Mouse (Mus musculus): ENCODE data around the gene Fkbp10.

Gene Fkbp10

DNA sequence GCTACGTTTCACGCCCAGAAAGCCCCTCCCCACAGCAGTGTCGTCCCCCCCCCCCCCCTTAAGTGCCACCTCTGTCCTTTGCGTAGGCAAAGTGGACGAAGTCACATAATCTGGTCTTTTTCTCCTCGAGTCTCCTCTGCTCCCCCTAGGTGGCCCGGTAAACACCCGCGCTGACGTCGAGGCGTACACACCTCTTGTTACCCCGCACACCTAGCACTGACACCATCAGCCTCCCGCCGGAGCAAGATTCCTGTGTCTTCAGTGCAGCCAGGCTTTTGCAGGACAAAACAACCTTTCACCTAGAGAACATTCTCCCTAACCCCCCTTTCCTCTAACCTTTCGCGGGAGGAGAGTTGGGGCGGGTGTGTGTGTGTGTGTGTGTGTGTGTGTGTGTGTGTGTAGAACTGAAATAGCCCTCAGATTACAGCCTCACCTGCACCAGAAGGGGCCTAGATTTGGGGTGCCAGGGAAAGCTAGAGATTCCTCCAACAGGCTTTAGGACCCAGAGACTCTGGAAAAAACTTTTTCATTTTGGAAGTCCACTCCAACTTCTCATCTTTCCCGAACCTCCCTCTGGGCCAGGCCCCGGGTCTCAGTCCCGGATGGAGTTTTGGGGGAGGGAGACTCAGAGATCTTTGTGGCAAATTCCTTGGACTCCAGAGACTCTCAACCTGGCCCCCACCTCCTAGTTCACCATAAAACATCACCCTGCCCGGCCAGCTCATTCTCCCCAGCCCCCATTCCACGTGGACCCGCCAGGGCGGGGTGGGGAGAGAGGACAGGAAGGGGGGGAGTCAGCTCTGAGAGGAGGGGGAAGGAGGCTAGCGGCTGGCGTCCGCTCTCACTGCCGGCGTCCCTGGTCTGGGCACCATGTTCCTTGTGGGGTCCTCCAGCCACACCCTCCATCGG lies at the start of gene Fkbp10:
Fkbp10 (plus strand) TSS at position 784 of the 909 bp plus-strand sequence.
- DNase-seq (ENCODE audit: low spot score) = peak; percentile 65

DNA sequence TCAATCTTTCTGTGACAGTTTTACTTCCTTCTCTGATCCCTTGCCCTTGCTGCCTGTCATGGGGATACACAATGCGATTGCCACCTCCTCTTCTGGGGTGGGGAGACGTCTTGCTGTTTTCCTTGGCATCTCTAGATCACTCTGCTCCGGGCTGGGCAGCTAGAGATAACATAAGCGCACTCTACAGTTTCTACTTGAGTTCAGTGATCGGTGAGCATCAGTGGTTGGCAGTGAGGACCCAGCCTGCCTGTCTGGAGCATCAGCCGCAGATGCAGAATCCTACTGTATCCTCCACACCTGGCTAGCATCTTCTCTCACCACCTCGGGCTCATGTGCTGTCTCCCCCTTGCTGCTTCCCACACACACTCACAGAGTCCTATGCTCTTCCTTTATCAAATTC lies 46.4 kb upstream of the Fkbp10 start:
- DNase-seq (ENCODE audit: low spot score) = no peak

DNA sequence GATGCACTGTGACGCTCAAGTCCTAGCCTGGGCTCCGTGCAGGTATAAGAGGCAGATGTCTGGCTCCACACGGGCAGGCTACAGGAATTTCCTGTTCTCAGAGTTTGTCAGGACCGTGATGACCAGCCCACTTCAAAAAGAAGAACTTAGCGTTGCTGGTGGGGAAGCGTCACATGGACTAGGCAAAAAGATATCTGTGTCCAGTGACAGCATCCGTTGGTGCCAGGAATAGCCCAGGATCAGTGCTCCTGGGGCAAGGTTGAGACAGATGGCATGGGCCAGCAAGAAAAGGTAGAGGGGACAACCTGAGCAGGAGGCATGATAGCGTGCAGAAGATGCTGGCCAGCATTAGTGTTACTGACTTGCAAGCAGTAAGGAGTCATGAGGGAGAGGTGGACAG lies 45.7 kb upstream of the Fkbp10 start:
- DNase-seq (ENCODE audit: low spot score) = no peak

DNA sequence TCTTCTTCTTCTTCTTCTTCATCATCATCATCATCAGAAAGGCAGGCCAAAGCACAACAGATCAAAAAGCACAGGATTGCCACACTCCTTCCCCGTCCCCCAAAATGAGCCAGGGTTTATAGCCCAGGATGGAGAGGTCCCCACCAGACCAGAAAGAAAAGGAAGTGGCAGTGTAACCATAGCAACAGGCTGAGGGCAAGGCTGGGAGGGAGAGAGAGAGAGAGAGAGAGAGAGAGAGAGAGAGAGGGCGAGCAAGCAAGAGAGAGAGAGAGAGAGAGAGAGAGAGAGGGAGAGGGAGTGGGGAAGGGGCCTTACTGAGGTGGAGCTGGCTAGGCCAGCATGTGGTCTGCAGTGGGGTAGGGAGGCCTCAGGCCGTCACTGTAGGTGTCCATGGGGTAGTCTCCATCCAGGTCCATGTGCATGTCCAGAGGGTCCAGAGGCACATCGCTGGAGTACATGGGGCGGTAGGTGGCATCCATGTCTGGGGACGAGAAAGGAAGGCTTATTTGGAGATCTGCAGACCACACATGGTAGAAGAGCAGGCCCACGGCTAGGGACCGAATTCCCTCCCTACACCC lies 43.4 kb upstream of the Fkbp10 start:
- DNase-seq (ENCODE audit: low spot score) = peak; percentile 38

DNA sequence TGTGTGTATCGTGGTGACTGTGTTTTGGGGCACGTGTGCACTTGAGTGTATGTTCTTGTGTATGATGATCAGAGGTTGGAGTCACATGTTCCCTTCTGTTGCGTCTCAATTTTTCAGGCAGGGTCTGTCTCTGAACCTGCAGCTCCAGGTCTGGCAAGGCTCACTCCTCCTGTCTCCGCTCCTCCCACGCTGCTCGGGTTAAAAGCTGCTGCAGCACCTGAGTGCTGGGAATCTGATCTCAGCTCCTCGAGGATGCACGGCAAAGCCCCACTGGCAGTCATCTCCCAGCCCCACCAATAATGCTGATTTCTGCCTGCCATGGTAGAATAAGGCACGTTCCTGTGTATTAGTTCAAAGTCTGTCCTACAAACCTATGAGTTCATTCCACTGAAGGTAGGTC lies 40.4 kb upstream of the Fkbp10 start:
- no peak for DNase-seq (ENCODE audit: low spot score)

DNA sequence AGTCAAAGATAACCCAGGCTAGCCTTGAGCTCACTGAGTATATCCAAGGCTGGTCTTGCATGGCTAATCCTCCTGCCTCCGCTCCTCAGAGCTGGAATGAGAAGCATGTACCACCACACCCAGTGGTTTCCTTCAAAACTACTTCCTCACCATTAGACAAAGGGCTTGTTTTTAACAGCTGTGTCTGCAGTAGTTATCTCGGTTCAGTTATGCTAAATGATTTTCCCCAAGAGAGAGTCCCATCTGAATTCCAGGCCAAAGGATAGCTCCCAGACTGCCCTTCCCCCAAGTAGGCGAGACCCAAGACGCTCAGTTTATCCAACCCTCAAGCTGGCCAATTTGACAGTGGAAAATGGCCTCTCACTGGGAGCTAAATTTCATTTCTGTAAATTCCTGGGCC lies 39.5 kb upstream of the Fkbp10 start:
- no peak for DNase-seq (ENCODE audit: low spot score)

DNA sequence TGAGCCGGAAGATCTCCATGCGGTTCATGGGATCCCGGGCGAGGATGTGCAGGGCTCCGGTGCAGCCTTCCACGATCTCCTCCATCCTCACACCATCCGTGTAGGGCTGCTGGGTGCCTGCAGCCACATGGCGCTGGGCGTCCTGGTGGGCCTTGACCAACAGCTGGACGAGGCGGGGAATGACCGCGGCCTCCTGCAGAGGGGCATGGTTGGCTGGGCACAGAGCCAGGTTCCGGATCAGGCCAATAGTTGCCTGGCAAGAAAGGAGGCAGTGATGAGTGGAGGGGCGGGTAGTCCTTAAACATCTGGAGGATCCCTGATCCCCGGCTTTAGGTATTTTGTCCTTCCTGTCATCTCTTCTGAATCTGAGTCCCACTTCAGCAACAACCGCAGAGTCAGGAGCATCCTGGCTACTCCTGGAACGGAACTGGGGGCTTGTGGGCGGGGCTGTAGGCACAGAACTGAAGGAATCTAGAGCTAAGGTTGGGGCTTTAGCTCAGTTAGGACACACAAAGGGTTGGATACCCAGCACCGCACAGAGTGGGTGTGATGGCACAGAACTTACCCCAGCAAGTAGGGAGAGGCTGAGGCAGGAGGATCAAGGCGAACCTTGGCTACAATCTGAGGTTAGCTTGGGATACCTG lies 38.6 kb upstream of the Fkbp10 start:
- no peak for DNase-seq (ENCODE audit: low spot score)

DNA sequence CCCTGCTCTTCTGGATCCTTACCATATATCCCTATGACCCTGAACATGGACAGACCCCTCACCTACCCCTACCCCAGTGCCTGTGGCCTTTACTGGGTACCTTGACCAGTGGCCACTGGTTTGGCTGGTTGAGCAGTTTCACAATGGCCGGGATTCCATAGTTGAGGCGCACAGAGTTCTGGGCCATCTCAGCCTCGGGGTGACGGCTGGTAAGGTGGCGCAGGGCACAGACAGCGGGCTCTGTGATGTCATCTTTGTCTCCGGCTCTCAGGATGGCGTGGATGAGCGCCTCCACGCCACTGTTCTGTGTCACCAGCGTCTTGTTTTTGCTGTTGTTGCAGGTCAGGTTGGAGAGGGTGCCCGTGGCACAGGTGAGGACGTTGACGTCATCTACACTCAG lies 37.5 kb upstream of the Fkbp10 start:
- DNase-seq (ENCODE audit: low spot score) = no peak

DNA sequence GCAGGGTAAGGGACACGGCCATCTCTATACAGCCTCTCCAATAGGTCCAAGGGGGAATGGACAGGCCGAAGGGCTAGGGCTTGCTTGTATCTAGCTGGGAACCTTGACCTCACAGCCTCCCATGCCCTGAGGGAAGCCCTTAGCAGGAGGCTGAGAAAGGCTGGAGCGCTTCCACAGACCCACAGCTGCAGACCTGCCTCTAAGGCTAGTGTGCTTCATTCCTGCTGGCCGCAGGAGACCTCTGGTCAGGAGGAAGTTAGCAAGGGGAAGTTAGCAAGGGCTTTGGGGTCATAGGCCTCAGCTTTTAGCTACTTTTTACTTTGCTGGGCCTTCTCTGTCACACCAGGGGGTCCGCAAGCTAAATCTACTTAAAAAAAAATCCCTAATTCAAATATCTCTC lies 37.1 kb upstream of the Fkbp10 start:
- DNase-seq (ENCODE audit: low spot score) = no peak

DNA sequence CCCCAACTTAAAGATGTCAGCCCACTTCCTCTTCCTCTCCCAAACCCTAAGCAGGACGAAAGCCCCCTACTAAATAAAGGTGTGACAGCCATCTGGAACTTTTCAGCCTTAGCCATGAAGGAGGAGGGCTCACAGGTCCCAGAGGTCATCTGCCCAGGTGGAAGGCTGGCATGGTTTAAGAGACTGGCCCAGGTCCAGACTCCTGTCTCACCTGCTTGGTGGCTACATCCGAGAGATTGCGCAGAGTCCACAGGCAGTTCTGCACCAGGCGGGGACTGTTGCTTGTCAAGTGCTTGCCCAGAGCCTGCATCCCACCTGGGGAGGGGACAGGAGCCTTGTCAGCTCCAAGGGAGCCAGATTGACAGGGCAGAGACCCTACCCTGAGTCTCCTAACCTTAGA lies 36.2 kb upstream of the Fkbp10 start:
- DNase-seq (ENCODE audit: low spot score) = no peak

DNA sequence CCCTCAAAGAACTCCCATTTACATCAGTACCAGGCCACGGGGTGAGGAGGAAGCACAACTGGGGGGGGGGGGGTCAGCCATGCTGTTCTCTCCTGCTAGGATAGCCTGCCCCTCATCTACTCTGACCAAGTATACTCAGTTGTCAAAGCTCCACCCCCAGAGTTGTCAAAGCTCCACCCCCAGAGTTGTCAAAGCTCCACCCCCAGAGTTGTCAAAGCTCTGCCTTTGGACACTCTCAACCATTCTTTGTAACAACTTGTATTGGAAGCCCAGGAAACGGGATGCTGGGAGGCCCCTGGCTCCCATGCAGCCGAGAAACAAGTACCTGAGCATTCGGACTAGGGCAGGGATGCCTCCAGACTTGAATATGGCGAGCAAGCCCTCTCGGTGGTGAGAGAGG lies 32.8 kb upstream of the Fkbp10 start:
- DNase-seq (ENCODE audit: low spot score) = no peak

DNA sequence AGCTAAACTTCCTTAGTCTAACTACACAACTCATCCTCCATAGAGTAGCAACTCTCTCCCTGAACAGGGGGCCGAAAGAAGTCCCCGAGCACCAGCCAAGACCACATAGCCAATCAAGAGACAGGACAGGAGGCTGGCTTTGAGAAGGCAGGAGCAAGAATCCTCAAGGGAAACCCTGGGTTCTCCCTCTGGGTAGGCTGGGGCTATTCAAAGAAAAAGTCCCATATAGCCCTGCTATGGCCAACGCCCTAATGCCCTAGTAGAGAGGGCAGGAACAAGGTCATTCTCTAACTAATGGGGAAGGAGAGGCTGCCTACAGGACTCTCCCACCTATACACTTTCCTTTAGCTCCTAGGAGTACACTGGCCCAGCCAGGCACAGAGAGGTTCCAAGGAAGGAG lies 30.5 kb upstream of the Fkbp10 start:
- no peak for DNase-seq (ENCODE audit: low spot score)

DNA sequence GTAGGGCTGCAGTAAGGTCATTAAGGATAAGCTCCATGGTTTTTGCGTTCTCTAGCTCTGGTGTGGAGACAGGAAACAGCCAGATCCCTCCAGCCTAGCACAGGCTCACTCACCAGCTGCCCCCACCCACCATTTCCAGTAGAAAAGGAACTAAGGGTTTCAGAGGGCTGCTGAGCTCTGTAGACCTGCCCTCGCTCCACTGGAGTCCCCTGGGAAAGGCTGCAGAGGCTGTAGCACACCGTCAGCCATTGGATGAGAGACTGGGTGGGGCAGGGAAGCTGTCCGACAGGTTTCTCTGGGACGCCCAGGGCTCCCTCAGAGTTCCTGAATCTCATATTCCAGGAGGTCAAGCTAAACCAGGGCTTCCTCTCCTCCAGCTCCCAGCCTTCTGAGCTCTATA lies 28.9 kb upstream of the Fkbp10 start:
- no peak for DNase-seq (ENCODE audit: low spot score)

DNA sequence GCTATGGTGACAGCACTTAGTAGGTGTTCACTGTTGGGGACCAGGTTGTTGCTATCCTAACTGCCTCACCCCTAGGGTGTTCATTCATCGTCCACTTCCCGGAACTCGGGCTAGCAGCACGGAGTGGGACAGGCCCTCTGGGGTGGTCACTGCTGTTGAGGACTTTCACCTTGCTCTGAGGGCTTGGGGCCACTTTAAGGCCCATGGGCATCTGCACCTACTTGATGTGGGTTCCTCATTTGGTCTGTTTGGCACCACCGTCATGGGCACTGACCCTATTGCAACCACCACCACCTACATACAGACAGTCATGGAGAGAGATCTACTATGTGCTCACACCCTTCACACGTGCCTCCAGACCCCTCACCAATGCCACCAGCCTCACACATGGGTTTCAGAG lies 28.4 kb upstream of the Fkbp10 start:
- no peak for DNase-seq (ENCODE audit: low spot score)

DNA sequence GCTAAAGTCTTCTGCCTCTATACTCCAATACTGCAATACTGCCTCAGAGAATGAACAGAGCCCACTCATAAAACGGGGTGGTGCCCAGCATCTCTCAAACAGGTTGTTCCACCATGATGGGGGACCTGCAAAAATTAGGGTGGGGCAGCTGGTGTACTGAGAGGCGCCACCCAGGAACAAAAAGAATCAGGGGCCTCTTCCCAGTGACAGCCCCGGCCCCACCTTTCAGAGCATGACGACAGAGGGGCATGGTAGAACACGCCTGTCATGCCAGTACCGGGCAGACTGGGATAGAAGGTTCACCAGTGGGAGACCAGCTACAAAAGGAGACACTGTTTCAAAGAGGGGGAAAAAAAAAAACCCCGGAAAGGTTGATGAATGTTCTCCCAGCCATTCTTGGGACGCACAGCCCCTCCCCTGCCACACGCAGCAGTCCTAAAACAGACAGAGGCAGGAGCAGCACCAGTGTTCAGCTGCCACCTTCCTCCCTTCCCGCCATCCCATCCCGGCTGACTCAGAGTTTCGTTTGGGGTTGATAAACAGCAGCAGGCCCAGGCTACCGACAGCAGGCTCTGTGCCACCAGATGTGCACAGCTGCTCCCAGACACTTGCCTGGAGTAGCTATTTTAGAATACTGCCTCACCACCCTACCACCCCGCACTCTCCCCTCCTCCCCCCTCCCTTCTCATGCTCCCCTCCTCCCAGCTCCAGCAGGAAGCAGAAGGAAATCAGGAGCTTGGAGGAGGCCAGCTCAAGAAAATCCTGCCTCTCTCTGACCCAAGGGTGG lies 27.7 kb upstream of the Fkbp10 start:
- peak; percentile 40 for DNase-seq (ENCODE audit: low spot score)

DNA sequence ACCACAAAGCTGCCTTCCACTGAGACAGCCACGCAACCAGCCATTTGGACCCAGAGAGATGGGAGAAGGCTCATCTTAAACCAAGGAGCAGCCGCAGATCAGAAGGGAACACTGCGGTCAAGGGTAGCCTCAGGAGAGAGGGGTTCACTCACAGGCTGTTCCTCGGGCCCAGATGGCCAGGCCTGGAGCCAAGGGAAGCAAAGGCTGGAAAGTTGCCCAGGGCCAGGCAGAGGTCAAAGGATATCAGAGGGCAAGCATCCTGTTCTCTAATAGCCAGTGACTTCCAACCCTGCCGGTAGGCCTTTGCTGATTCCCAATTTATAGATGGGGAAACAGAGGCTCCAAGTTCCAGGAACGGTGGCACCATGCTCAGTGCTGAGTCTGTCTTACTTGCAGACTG lies 26.9 kb upstream of the Fkbp10 start:
- DNase-seq (ENCODE audit: low spot score) = no peak

DNA sequence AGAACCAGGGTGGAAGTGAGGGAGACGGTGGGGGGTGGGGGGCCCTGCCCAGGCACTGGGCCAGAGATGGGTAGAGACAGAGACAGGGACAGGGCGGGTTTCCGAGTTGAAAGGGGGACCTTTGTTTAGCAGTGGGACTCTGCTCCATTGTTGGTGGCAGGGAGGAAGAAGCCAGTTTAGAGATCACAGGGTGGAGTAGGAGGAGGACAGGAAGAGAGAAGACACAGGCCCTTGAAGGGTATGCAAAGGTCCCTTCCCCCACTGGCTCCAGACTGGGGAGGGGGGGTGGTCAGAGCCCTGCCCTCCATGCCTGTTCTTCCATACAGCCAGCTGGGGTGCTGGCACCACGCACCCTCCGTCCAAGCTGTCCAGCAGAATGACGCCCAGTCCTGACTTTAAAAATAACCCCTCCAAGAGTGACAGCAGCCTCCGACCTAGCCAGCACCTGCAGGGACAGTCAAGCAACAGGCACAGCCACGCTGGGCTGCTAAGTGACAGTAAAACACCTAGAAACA lies 25.5 kb upstream of the Fkbp10 start:
- DNase-seq (ENCODE audit: low spot score) = no peak

DNA sequence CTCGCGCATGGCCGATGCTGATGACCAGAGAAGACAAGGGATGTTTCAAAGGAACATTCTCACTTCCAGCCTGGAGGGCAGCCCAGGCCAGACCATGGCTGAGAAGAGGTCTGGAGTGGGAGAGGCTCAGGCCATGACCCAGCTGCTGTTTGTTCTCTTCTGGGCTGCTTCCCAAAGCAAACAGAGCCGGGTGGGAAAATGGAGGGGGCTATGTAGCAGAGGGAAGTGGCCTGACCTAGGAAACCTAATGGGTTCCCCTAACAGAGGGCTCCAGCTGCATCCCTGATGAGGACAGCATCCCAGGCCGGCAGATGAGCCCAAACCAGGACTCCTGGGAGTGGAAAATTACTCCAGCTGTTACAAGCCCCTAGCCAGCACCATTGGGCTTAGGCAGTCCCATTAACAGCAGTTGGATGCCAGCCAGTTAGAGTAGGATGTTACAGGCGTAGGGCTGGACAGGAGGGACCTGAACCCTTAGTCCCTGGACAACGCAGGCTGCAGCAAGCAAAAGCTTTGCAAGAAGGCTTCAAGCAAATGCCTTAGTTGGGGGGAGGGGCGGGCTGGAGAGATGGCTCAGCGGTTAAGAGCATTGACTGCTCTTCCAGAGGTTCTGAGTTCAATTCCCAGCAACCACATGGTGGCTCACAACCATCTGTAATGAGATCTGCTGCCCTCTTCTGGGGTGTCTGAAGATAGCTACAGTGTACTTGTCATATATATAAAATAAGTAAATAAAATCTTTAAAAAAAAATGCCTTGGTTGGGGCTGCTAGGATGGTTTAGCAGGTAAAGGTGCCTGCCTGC lies 24.2 kb upstream of the Fkbp10 start:
- no peak for DNase-seq (ENCODE audit: low spot score)

DNA sequence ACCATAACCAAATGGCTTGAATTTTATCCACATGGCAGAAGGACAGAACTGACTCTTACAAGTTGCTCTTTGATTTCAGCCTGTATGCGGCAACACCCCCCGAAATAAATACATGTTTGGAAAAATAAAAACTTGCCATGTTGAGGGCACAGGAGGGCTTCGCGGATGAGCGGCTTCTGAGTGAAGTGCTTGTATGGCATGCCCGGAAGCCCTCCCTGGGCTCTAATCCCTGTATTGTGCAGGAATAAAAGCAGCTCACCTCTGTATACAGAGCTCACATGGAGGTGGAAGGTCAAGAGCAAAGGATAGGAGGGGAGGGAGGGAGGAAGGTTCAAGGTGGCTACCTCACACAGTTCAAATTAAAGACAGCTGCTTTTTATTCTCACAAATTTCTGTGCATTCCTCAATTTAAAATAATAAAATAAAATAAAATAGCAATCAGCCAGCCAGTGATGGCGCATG lies 23.6 kb upstream of the Fkbp10 start:
- no peak for DNase-seq (ENCODE audit: low spot score)

DNA sequence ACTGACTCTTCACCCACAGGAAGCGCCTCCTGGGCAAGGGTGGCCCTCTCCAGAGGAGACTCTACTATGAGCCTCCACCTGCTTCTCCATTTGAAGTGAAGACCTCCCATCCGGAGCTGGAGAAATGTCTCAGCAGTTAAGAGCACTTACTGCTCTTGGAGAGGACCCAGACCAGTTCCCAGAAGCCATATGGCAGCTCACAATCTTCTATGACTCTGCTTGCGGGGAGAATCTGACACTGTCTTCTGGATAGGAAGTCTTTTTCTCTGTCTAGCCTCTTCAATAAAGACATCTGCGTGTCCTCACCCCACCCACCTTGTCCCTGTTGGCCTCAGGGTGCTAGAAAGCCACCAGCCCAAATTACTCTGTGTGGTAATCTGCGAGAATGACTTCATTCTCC lies 22.5 kb upstream of the Fkbp10 start:
- DNase-seq (ENCODE audit: low spot score) = no peak

DNA sequence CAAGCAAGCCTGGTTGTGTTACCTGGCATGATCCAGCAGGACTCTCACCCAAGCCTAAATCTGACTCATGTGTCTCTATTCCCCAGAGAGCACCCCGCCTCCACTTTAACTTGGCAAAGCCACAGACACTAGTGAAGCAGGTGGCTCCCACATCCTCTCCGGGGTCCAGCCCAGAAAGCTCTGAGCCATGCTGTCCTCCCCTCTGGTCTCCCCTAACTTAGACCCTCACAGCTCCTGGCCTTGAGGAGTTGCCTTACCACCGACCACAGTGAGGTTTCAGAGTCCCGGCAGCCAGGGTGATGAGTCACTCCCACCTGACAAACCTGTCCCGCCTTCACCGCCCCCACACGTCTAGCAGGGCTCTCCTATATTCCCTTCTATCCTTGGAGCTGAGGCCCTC lies 21.8 kb upstream of the Fkbp10 start:
- DNase-seq (ENCODE audit: low spot score) = no peak

Measured in embryo, embryonic 10 days (tissue).